Mouse (Mus musculus) embryonic facial prominence, embryonic 15.5 days (tissue): Measurements from ENCODE around the gene Polk. TPM values are rescaled to one million over a fixed set of nuclear protein-coding genes. Genes with fewer than 3 reads are reported as not detected.

Experiments used
- ATAC-seq: fragments of 200-750 bp; cut with Nextera tagmentation; 2 replicates; pipeline ENCODE4 v1.8.0; 2017; ENCODE audit warnings: low read depth, moderate TSS enrichment; ENCODE audit not compliant: insufficient number of reproducible peaks, low FRiP score, low TSS enrichment
- H3K27ac ChIP-seq: fragments of 300-500 bp; sonication (generic); replicated peaks from 2 replicates; pipeline ENCODE4 v1.5.1; 2015; ENCODE audit warnings: mild to moderate bottlenecking, inconsistent platforms
- H3K27me3 ChIP-seq: fragments of 300-500 bp; sonication (generic); 2 replicates; pipeline ENCODE4 v1.6.1; 2015; ENCODE audit warnings: inconsistent platforms
- H3K36me3 ChIP-seq: fragments of 300-500 bp; sonication (generic); 2 replicates; pipeline ENCODE4 v1.6.1; 2015; ENCODE audit warnings: mild to moderate bottlenecking, inconsistent platforms
- H3K4me1 ChIP-seq: fragments of 300-500 bp; sonication (generic); 2 replicates; pipeline ENCODE4 v1.6.1; 2015; ENCODE audit warnings: inconsistent platforms
- H3K4me2 ChIP-seq: fragments of 300-500 bp; sonication (generic); replicated peaks from 2 replicates; pipeline ENCODE4 v1.6.1; 2015; ENCODE audit warnings: mild to moderate bottlenecking, inconsistent platforms
- H3K4me3 ChIP-seq: fragments of 300-500 bp; sonication (generic); replicated peaks from 2 replicates; pipeline ENCODE4 v1.5.1; 2015; ENCODE audit warnings: mild to moderate bottlenecking, inconsistent platforms
- H3K9ac ChIP-seq: fragments of 300-500 bp; sonication (generic); 2 replicates; pipeline ENCODE4 v1.6.1; 2015; ENCODE audit warnings: inconsistent platforms
- H3K9me3 ChIP-seq: fragments of 300-500 bp; sonication (generic); replicated peaks from 2 replicates; pipeline ENCODE4 v1.6.1; 2016; ENCODE audit warnings: inconsistent platforms
- WGBS: fragments of 180-500 bp; shearing (Covaris S2); methylation state at CpG from one replicate; pipeline ENCODE4 v1.1.7; 2015; 5-methylcytosine and 5-hydroxymethylcytosine counted together
- polyA plus RNA-seq: library from polyadenylated mRNA; unstranded; fragments of >200 nt; fragmentation: Nextera tagmentation; extraction: Ambion mirVana; gene quantifications from 2 replicates; pipeline ENCODE4 v1.2.1, GENCODE M21; 2015

The Polk gene
- polyA plus RNA-seq, 1 experiment from 2014 or later, result 13.3 TPM

DNA sequence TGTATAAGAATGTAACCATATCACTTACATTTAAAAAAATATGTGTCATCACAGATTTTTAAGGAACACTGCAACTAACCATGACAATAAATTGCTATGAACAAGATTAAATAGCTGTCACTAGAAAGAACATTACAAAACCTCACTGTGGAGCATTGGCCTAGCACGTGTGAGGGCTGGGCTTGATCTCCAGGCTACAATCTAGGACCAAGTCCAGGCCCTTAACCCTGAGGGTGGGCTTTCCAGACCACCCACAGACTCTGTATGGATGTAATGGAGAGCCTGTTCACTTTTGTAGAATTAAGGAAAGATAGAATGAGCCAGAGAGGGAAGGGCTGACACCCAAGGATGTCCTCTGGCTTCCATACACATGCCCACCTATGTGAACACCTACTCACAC, 79.7 kb downstream of the Polk start:
- no peak overlapping the region for H3K4me3 ChIP-seq
- ATAC-seq, result no peak
- 45% methylated on average over 1 of the region's 1 CpGs for WGBS

DNA sequence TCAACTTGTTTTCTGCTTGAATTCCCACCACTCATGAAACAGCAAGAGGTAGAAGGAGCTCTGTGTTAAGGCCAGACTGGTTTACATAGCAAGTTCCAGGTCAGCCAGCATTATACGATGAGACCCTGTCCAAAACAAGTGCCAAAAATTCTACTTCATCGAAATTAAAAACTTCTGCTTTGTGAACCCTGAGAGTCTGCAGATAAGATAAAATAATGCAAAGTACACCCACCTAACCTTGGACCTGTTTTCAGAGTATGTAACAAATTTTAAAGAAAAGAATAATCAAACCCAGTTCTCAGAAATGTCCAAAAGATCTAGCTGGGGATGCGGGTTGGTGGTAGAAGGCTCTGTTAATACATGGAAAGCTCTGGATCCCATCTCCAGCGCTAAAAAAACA, 83.8 kb downstream of the Polk start:
- Histone ChIP-seq H3K4me1 (0 out of 2 replicates have a peak, but pooled peaks cover 5% of the 10 kb centered on the region), H3K4me2 (no peak overlapping the region), H3K27me3 (no peaks in the 10 kb centered on the region), H3K4me3 (no peak overlapping the region), H3K9ac (no peak overlapping the region), H3K36me3 (no peaks in the 10 kb centered on the region), H3K27ac (peak overlapping the region; percentile 61; the same call in 1 of the 2 replicates), H3K9me3 (no peaks in the 10 kb centered on the region)
- ATAC-seq, result no peak
- WGBS, result 70% methylated on average over 4 of the region's 4 CpGs

More for the DNA sequence above, 79.7 kb downstream of the Polk start:
- no peak overlapping the region for H3K9ac ChIP-seq
- H3K4me1 ChIP-seq, result 0 out of 2 replicates have a peak, but pooled peaks cover 4% of the 10 kb centered on the region
- no peaks in the 10 kb centered on the region for H3K27me3 ChIP-seq
- no peak overlapping the region for H3K4me2 ChIP-seq
- no peaks in the 10 kb centered on the region for H3K9me3 ChIP-seq
- H3K27ac ChIP-seq, result no peak overlapping the region
- no peaks in the 10 kb centered on the region for H3K36me3 ChIP-seq

DNA sequence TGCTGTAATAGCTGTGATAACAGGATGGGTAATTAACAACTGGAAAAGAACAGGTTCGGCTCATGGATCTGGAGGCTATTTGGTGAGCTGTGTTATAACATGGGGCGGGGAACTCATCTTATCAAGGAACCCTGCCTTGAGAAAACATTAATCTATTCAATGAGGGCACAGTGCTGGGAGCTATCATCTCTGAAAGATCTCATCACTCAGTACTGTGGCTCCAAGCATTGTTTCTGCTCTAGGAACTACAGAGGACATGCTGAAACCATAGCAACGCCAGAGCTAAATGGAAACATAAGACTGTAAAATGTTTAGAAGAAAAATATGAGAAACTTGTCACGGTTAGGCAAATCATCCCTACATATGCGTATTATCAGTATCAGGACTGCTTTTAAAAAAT, 84.4 kb downstream of the Polk start:
- Histone ChIP-seq H3K9me3 (no peaks in the 10 kb centered on the region), H3K4me3 (no peak overlapping the region), H3K27me3 (no peaks in the 10 kb centered on the region), H3K36me3 (no peaks in the 10 kb centered on the region), H3K4me2 (no peak overlapping the region), H3K9ac (no peak overlapping the region), H3K4me1 (0 out of 2 replicates have a peak, but pooled peaks cover 5% of the 10 kb centered on the region), H3K27ac (peak overlapping the region; percentile 61)
- WGBS, result 39% methylated on average over 5 of the region's 5 CpGs
- peak; percentile 77; the same call in 1 of the 2 replicates for ATAC-seq

GRCm38 (mm10) chr13:96457566-96457965, 84.8 kb downstream of the Polk start:
- Histone ChIP-seq H3K27me3 (no peaks in the 10 kb centered on the region), H3K4me1 (0 out of 2 replicates have a peak, but pooled peaks cover 5% of the 10 kb centered on the region), H3K27ac (peak overlapping the region; percentile 61), H3K4me3 (no peak overlapping the region), H3K9me3 (no peaks in the 10 kb centered on the region), H3K36me3 (no peaks in the 10 kb centered on the region), H3K9ac (no peak overlapping the region), H3K4me2 (no peak overlapping the region)
- 83% methylated on average over 5 of the region's 5 CpGs for WGBS
- ATAC-seq, result no peak

- H3K4me2 ChIP-seq, result no peak overlapping the region
- ATAC-seq, result no peak
- H3K27me3 ChIP-seq, result no peaks in the 10 kb centered on the region
- no peak overlapping the region for H3K4me3 ChIP-seq
- 74% methylated on average over 3 of the region's 3 CpGs for WGBS
- H3K27ac ChIP-seq, result no peak overlapping the region
- 0 out of 2 replicates have a peak, but pooled peaks cover 5% of the 10 kb centered on the region for H3K4me1 ChIP-seq
- no peaks in the 10 kb centered on the region for H3K9me3 ChIP-seq
- no peak overlapping the region for H3K9ac ChIP-seq
- no peaks in the 10 kb centered on the region for H3K36me3 ChIP-seq
These were observed 88.1 kb downstream of the Polk start for GRCm38 (mm10) chr13:96454288-96454687.

DNA sequence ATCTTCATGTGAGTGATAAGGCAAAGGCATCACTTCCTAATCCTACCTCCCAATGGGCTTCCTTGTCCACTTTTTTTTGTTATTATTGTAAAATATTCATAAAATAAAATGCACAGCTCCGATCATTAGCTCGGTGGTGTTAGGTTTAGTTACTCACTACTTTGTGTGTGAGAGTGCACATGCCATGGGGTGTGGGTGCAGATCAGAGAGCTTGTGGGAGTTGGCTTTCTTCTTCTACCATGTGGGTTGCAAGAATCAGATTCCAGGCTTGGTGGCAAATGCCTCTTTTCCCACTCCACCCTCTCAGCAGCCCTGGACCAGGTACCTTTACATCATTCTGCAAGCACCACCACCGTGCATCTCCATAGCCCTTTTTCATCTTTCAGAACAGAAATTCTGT, 89.8 kb downstream of the Polk start:
- no peaks in the 10 kb centered on the region for H3K27me3 ChIP-seq
- H3K9me3 ChIP-seq, result no peaks in the 10 kb centered on the region
- no peaks in the 10 kb centered on the region for H3K36me3 ChIP-seq
- H3K4me1 ChIP-seq, result 0 out of 2 replicates have a peak, but pooled peaks cover under 1% of the 10 kb centered on the region
- H3K27ac ChIP-seq, result no peak overlapping the region
- no peak for ATAC-seq
- H3K9ac ChIP-seq, result no peak overlapping the region
- no peak overlapping the region for H3K4me3 ChIP-seq
- 92% methylated on average over 3 of the region's 3 CpGs for WGBS
- H3K4me2 ChIP-seq, result no peak overlapping the region

DNA sequence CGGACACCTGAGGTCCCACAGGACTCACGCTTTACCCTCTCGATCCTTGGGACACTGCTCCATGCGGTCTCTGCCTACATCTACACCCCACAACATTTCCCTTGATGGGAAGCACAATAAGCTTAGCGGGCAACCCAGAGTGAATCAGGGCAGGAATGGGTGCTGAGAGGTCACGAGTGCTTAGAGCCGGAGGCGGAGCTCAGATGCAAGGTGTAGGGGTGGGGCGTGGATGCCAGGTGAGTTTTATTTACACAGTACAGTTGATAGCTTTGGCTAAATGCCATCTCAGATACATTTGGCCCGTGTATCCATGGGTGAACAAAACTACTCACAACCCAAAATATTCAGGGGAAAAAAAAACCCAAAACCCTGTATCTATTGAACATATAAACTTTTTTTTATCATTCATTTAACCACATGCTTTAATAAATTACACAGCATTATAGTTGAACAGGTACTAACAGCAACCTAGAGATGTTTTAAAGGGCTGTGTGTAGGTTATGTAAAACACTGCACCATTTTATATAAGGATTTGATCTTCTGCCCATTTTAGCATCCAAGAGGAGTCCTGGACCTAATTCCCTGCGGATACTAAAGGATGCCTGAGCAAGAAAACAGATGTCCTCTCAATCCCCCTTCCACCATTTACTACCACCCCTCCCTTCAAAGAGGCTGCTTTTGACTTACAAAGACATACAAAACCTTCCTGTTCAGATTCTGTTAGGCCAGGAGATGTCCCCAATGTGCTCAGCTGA, 90.8 kb downstream of the Polk start:
- H3K9me3 ChIP-seq, result no peaks in the 10 kb centered on the region
- H3K4me2 ChIP-seq, result no peak overlapping the region
- H3K4me1 ChIP-seq, result no peaks in the 10 kb centered on the region
- H3K4me3 ChIP-seq, result no peak overlapping the region
- H3K36me3 ChIP-seq, result no peaks in the 10 kb centered on the region
- no peak overlapping the region for H3K27ac ChIP-seq
- no peak for ATAC-seq
- no peaks in the 10 kb centered on the region for H3K27me3 ChIP-seq
- no peak overlapping the region for H3K9ac ChIP-seq
- 82% methylated on average over 11 of the region's 11 CpGs for WGBS

DNA sequence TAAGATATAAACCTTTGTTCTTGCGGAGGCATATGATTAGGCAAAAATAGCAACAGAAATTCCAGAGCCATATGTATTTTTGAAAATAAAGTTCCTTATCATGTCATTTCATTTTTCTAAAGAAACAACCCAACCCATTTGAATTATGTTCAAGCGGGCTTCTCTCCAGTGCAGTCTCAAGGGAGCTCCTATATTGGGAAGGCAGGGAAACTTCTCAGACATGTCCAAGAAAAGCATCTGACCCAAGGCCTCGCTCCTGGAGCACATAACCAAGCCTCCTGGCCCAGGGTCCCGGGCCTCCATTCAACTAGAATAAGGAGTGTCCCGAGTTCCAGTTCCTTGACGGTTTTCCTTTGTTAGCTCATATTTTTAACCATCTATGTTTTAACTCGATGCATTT, 91.5 kb downstream of the Polk start:
- Histone ChIP-seq H3K4me2 (no peak overlapping the region), H3K4me3 (no peak overlapping the region), H3K4me1 (no peaks in the 10 kb centered on the region), H3K9ac (no peak overlapping the region), H3K27ac (no peak overlapping the region), H3K9me3 (no peaks in the 10 kb centered on the region), H3K36me3 (no peaks in the 10 kb centered on the region), H3K27me3 (no peaks in the 10 kb centered on the region)
- 80% methylated on average over 7 of the region's 7 CpGs for WGBS
- no peak for ATAC-seq

DNA sequence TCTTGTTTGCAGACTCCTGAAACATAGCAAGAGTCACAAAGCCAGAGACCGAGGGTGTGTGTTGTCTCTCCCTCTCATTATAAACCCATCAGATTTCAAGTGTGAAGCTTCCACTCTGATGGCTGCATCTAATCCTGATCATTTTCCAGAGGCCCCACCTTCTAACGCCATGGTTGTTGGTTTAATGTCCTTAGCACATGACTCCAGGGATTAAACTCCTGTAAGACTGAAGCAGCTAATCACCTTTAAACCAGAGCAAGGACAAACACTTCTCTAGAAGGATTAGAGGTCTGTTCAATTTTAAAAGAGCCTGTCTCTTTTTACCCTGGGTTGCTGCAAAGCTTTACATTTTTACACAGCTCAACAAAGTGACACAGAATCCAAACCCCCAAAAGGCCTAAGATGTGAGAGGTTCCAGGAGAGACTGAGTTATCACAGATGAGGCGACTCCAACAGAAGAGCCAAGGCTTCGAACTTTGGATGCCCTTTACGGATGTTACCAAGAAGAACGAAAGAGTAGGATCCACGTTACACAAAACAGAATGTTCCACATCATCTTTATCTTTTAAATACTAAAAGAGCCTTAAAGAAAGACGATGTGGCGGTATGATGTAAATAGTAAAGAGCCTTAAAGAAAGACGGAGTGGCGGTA, 92.0 kb downstream of the Polk start:
- WGBS, result 74% methylated on average over 11 of the region's 11 CpGs
- no peak for ATAC-seq
- no peaks in the 10 kb centered on the region for H3K36me3 ChIP-seq
- no peaks in the 10 kb centered on the region for H3K9me3 ChIP-seq
- H3K9ac ChIP-seq, result no peak overlapping the region
- H3K27me3 ChIP-seq, result no peaks in the 10 kb centered on the region
- H3K4me1 ChIP-seq, result no peaks in the 10 kb centered on the region
- no peak overlapping the region for H3K4me3 ChIP-seq
- H3K27ac ChIP-seq, result no peak overlapping the region
- H3K4me2 ChIP-seq, result no peak overlapping the region

DNA sequence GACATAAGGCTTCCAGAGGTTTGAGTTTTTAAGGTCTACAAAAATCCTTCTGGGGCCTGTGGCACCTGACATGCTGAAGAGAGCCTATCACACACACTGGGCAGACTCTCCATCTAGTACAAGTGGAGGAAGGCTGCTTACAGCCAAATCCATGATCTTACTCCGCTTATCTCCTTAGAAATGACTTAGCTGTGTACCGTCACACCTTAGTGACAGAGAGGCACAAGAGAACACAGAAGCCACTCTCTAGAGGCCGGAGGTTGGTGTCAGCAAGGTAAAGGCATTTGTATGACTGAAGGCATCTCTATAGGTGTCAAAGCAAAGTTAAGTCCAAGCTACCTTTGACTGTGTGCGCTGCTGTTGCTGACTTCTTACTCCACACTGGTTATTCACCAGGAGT, 101.9 kb downstream of the Polk start:
- H3K27ac ChIP-seq, result no peak overlapping the region
- no peaks in the 10 kb centered on the region for H3K27me3 ChIP-seq
- H3K4me2 ChIP-seq, result no peak overlapping the region
- ATAC-seq, result no peak
- H3K4me1 ChIP-seq, result peaks cover 6% of the 10 kb centered on the region; the same call in 1 of the 2 replicates
- H3K9ac ChIP-seq, result no peak overlapping the region
- WGBS, result 90% methylated on average over 4 of the region's 4 CpGs
- H3K9me3 ChIP-seq, result no peaks in the 10 kb centered on the region
- H3K36me3 ChIP-seq, result no peaks in the 10 kb centered on the region
- H3K4me3 ChIP-seq, result no peak overlapping the region

GRCm38 (mm10) chr13:96436921-96437320, 105.5 kb downstream of the Polk start:
- Histone ChIP-seq H3K36me3 (no peaks in the 10 kb centered on the region), H3K4me1 (peaks cover 18% of the 10 kb centered on the region; the same call in 1 of the 2 replicates), H3K4me2 (no peak overlapping the region), H3K9ac (no peak overlapping the region), H3K27me3 (no peaks in the 10 kb centered on the region), H3K27ac (no peak overlapping the region), H3K4me3 (no peak overlapping the region), H3K9me3 (no peaks in the 10 kb centered on the region)
- WGBS, result 91% methylated on average over 1 of the region's 1 CpGs
- ATAC-seq, result no peak
